Mouse (Mus musculus): ENCODE results near the gene Phf14. TPM values are rescaled to one million over a fixed set of nuclear protein-coding genes. Genes with fewer than 3 reads are reported as not detected.

The Phf14 gene
- polyA plus RNA-seq, 1 experiment from 2014 or later = 43.3 TPM

DNA sequence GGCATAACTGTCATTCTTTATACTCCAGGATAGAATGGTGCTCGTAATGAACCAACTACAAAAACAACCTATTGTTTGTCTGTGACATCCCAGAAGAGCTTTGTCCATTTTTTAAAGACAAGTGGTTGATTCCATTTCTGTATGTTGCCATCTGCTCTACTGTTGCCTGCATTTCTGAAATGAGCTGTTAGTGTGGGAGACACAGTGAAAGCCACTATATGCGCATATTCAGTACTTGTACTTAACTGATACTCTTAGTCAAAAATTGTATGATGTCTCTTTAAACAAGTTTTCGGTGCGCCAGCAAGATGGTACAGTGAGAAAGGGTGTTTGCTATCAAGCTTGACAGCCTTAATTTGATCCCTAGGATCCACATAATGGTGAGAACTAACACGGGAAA, 177.1 kb downstream of the Phf14 start:
- ChIA-PET CTCF (no interaction called here), POLR2A (no interaction called here)
- H3K27me3 ChIP-seq = no peaks in the 10 kb centered on the region
- TF ChIP-seq CTCF (IDR thresholded peaks at IDR 0.05) = no peak
- no peak for ATAC-seq
- DNase-seq (ENCODE audit: low read depth, low spot score) = no peak
- in situ Hi-C loops (cut with MboI; ENCODE audit: low pct_unique_long_range_greater_than_20kb) = no loop called here

GRCm38 (mm10) chr6:12089439-12089992, 181.9 kb downstream of the Phf14 start:
- in situ Hi-C loops (cut with MboI; ENCODE audit: low pct_unique_long_range_greater_than_20kb) = no loop called here
- TF ChIP-seq CTCF (IDR thresholded peaks at IDR 0.05) = no peak
- ChIA-PET CTCF (interaction anchor here (1.1 kb wide), 1 partner anchor 10 kb away, joined by 3 read pairs; no protein-coding TSS in a partner anchor), POLR2A (no interaction called here)
- DNase-seq (ENCODE audit: low read depth, low spot score) = no peak
- no peak for ATAC-seq
- no peaks in the 10 kb centered on the region for H3K27me3 ChIP-seq

DNA sequence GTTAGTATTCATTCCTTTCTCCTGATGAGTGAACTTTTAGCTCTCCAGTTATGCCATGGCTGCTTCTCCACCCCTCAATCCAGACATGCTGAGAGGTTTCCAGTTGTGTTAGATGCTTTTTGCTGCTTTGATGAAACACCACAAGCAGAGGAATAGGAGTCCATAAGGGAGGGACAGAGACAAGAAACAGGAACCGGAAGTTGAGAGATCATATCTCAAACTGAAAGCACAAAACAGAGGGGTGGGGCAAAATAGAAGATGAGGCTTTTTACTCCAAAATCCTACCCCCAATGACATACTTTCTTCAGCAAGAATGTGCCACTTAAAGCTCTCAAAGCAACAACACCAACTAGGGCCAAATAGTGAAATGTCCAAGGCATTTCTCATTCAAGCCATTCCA, 188.1 kb downstream of the Phf14 start:
- in situ Hi-C loops (cut with MboI; ENCODE audit: low pct_unique_long_range_greater_than_20kb) = no loop called here

GRCm38 (mm10) chr6:12097125-12097524, 189.5 kb downstream of the Phf14 start:
- DNase-seq (ENCODE audit: low read depth, low spot score) (no peak), ATAC-seq (no peak)
- in situ Hi-C loops (cut with MboI; ENCODE audit: low pct_unique_long_range_greater_than_20kb) = no loop called here
- ChIA-PET POLR2A (no interaction called here), CTCF (interaction anchor here (1.1 kb wide), 1 partner anchor 11 kb away, joined by 3 read pairs; no protein-coding TSS in a partner anchor)
- TF ChIP-seq CTCF (IDR thresholded peaks at IDR 0.05) = no peak
- no peaks in the 10 kb centered on the region for H3K27me3 ChIP-seq

More for the DNA sequence above, 188.1 kb downstream of the Phf14 start:
- no peaks in the 10 kb centered on the region for H3K27me3 ChIP-seq
- TF ChIP-seq CTCF (IDR thresholded peaks at IDR 0.05) = no peak
- POLR2A ChIA-PET = no interaction called here
- ATAC-seq = no peak
- no peak for DNase-seq (ENCODE audit: low read depth, low spot score)
- CTCF ChIA-PET = no interaction called here

- CTCF ChIA-PET = no interaction called here
- ATAC-seq = no peak
- H3K27me3 ChIP-seq = no peaks in the 10 kb centered on the region
- in situ Hi-C loops (cut with MboI; ENCODE audit: low pct_unique_long_range_greater_than_20kb) = no loop called here
- DNase-seq (ENCODE audit: low read depth, low spot score) = no peak
- TF ChIP-seq CTCF (IDR thresholded peaks at IDR 0.05) = no peak
- POLR2A ChIA-PET = no interaction called here
Measured at GRCm38 (mm10) chr6:12105144-12105543, 197.5 kb downstream of the Phf14 start.

- ChIA-PET CTCF (no interaction called here), POLR2A (no interaction called here)
- no peak for TF ChIP-seq CTCF (IDR thresholded peaks at IDR 0.05)
- DNase-seq (ENCODE audit: low read depth, low spot score) = no peak
- H3K27me3 ChIP-seq = no peaks in the 10 kb centered on the region
- ATAC-seq = no peak
- in situ Hi-C loops (cut with MboI; ENCODE audit: low pct_unique_long_range_greater_than_20kb) = no loop called here
Measured at GRCm38 (mm10) chr6:12107326-12107725, 199.7 kb downstream of the Phf14 start.

GRCm38 (mm10) chr6:12107786-12108185, 200.2 kb downstream of the Phf14 start:
- DNase-seq (ENCODE audit: low read depth, low spot score) (no peak), ATAC-seq (no peak)
- H3K27me3 ChIP-seq = no peaks in the 10 kb centered on the region
- no peak for TF ChIP-seq CTCF (IDR thresholded peaks at IDR 0.05)
- in situ Hi-C loops (cut with MboI; ENCODE audit: low pct_unique_long_range_greater_than_20kb) = no loop called here
- ChIA-PET POLR2A (no interaction called here), CTCF (no interaction called here)

GRCm38 (mm10) chr6:12116926-12117818, 209.6 kb downstream of the Phf14 start:
- CTCF ChIA-PET = interaction anchor here (2.1 kb wide), 1 partner anchor 12 kb away, joined by 9 read pairs; no protein-coding TSS in a partner anchor
- TF ChIP-seq CTCF (IDR thresholded peaks at IDR 0.05) = no peak
- in situ Hi-C loops (cut with MboI; ENCODE audit: low pct_unique_long_range_greater_than_20kb) = no loop called here
- ATAC-seq = peak; percentile 67
- H3K27me3 ChIP-seq = no peaks in the 10 kb centered on the region
- DNase-seq (ENCODE audit: low read depth, low spot score) = no peak
- POLR2A ChIA-PET = no interaction called here

DNA sequence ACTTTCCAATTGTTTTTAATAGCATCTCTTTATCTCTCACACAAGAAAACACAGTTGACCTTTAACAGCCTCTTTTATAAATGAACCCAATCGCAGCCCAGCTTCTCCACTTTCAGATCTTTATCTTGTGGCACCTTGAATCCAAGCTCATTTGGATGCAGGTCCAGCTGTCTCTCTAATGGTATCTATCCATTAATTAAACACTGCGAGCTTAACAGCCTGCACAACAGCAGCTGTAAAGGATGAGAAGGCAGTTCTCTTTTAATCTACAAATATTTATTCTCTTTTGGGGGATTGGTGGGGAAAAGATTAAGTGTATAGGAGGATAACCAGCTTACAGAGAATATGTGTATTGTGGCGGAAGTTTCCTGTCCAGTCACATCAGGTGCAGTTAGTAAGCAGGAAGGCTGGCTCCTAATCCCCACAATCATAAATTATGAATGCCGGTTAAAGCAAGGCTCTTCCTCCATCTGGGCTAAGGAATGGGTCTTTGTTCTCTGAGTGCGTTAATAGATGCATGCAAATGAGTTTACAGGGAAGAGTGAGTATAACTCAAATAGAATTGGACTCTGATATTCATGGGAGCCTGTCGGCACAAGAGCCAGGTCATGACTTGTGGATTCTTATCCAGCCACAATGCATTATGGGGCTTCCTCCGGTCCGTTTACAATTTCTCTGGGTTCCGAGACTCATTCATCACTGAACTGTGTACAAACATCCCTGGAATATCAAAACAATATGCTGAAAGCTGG, 210.4 kb downstream of the Phf14 start:
- POLR2A ChIA-PET = no interaction called here
- DNase-seq (ENCODE audit: low read depth, low spot score) (no peak), ATAC-seq (no peak)
- CTCF ChIA-PET = interaction anchor here (2.1 kb wide), 1 partner anchor 12 kb away, joined by 9 read pairs; no protein-coding TSS in a partner anchor
- in situ Hi-C loops (cut with MboI; ENCODE audit: low pct_unique_long_range_greater_than_20kb) = no loop called here
- H3K27me3 ChIP-seq = no peaks in the 10 kb centered on the region
- no peak for TF ChIP-seq CTCF (IDR thresholded peaks at IDR 0.05)

DNA sequence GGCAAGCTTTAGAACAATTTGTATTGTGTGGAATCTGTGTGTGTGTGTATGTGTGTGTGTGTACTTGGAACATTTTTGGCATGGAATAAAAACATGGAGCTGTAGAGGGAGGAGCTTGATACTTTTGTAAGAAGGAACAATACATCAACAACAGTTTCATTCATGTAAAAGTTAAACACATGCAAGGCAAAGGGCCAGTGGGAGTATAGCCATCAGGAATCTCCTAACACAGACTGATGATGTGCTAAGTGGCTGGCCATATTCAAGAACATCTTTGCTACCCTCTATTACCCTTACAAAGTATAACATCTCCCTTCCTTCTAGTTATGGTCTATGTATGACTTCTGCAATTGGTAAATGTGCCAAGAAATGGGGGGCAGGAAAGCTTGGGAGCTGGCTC, 215.2 kb downstream of the Phf14 start:
- no peaks in the 10 kb centered on the region for H3K27me3 ChIP-seq
- TF ChIP-seq CTCF (IDR thresholded peaks at IDR 0.05) = no peak
- ChIA-PET CTCF (no interaction called here), POLR2A (no interaction called here)
- in situ Hi-C loops (cut with MboI; ENCODE audit: low pct_unique_long_range_greater_than_20kb) = no loop called here
- no peak for ATAC-seq
- DNase-seq (ENCODE audit: low read depth, low spot score) = no peak
